Mouse (Mus musculus): ENCODE measurements around the gene Hoxa5. TPM values are rescaled to one million over a fixed set of nuclear protein-coding genes. Genes with fewer than 3 reads are reported as not detected.

The Hoxa5 gene
- polyA plus RNA-seq, 1 experiment from 2014 or later = 8.0 TPM

DNA sequence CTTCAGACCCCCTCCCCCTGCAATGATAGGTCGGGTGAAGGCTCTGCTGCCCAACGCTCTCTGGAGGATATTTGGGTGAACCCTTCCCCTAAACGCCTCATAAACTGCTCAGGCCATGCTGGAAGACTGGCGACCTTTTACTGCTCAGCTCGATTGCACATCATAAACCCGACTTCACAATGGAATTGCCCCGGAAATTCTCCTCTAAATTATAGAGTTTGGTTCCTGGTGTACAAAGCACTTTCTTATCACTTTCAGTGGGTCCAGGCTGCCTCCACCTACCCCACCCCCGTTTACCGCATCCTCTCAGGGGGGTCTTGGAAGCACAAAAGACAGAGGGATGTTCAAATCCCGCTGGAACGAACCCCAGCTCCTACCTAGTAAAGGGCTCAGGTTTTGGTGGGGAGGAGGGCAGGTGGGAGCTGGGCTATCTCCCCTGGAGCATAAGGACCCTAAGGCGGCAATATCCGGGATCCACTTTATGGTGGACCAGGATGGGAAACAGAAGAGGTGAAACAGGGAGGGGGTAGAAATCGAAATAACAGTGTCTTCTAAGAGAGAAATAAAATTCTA, 14.3 kb upstream of the Hoxa5 start:
- 8% methylated on average over 14 of the region's 14 CpGs for WGBS
- Histone ChIP-seq H3K4me3 (ENCODE audit: low read depth, low read length) (no peak overlapping the region), H3K36me3 (ENCODE audit: control insufficient read depth, insufficient read depth, low read length) (no peaks in the 10 kb centered on the region), H3K4me2 (no peak overlapping the region), H3K27me3 (replicated peaks; ENCODE audit: control insufficient read depth, insufficient read depth, low read length) (peaks cover 100% of the 10 kb centered on the region), H3K27ac (ENCODE audit: low read depth, low read length) (no peak overlapping the region), H3K4me1 (replicated peaks; ENCODE audit: control insufficient read depth, insufficient read depth, low read length) (no peaks in the 10 kb centered on the region), H3K9ac (ENCODE audit: low read depth, low read length) (no peak overlapping the region), H3K9me3 (ENCODE audit: control insufficient read depth, low read length) (no peaks in the 10 kb centered on the region)
- no peak for DNase-seq (ENCODE audit: low spot score)
- ATAC-seq (replicated peaks; ENCODE audit: low FRiP score) = no peak

DNA sequence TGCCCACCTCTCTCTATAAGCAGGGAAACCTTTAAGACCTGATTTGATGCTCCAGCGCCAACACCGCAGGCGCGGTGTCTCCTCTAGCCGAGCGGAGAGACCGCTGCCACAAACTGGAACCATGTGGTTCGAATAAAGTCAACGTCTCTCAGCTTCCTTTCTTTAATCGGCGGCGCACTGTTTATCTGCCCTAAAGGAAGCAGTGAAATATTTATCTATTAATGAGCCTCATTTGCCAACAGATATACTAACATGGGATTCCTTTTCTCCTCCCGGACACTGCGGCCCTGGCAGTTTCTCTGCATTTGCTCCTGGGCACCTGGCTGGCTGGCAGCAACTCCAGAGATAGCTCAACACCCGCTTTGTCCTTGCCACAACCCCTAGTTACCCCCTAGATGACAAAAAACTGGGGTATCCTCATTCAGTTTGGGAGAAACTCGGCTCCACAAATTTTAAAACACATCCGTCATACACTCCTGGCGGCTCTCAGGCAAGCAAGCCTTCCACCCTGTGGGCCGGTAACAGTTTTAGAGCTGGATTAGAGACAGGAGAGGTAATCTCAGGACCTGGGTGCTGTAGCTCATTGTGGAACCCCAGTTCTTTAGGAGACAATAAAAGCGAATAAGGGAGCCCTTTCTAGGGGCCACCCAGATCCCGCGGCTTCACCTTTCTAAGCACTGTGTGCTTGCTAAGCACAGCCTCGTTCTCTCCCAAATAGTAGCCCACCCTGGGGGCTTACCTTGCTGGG, 13.7 kb upstream of the Hoxa5 start:
- Histone ChIP-seq H3K9ac (ENCODE audit: low read depth, low read length) (no peak overlapping the region), H3K27ac (ENCODE audit: low read depth, low read length) (no peak overlapping the region), H3K4me2 (peak overlapping the region; percentile 62), H3K4me1 (replicated peaks; ENCODE audit: control insufficient read depth, insufficient read depth, low read length) (no peaks in the 10 kb centered on the region), H3K9me3 (ENCODE audit: control insufficient read depth, low read length) (no peaks in the 10 kb centered on the region), H3K27me3 (replicated peaks; ENCODE audit: control insufficient read depth, insufficient read depth, low read length) (peaks cover 100% of the 10 kb centered on the region), H3K36me3 (ENCODE audit: control insufficient read depth, insufficient read depth, low read length) (no peaks in the 10 kb centered on the region), H3K4me3 (ENCODE audit: low read depth, low read length) (peak overlapping the region; percentile 40; the same call in 1 of the 2 replicates)
- WGBS = 7% methylated on average over 23 of the region's 23 CpGs
- ATAC-seq (replicated peaks; ENCODE audit: low FRiP score) (no peak), DNase-seq (ENCODE audit: low spot score) (no peak)

DNA sequence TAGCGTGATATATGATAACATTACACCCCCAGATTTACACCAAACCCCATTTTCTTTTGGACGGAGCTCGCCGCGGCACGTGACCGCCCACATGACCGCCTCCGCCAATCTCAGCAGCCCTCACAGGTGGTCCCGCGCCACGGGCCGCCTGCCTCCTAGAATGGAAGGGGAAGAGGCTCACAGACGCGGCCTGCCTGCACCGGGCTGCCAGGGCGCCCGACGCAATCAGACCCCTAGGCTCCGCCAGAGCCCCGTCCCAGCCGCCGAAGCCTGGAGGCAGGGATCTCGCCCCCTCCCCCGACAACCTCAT, 13.0 kb upstream of the Hoxa5 start:
- under 1% methylated on average over 25 of the region's 25 CpGs for WGBS
- no peak overlapping the region for H3K27ac ChIP-seq (ENCODE audit: low read depth, low read length)
- ATAC-seq (replicated peaks; ENCODE audit: low FRiP score) = no peak

DNA sequence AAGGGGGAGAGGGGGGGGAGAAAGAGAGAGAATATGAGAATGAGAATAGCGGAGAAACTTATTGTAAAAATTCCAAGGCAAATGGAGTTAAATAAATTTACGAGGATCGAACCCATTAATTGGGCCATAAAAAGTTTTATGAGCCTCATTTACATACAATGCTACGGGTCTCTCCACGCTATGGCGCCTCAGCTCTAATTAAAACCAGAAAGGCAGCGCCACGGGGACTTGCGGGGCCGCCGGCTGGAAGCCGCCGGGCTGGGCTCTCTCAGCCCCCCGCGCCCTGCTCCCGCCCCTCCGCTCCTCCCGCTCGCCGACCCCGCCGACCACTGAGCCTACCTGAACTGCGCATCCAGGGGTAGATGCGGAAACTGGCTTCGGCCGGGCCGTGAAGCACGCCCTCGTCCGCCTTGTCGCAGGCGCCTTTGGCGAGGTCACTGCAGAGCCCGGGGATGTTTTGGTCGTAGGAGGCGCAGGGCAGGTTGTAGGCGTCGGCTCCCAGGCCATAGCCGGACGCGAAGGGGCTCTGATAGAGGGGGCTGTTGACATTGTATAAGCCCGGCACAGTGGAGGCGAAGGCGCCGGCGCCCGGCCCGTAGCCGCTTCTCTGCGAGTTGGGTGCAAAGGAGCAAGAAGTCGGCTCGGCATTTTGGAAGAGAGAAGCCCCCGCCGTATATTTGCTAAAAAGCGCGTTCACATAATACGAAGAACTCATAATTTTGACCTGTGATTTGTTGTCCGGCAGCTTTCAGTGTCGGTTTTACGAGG, 12.5 kb upstream of the Hoxa5 start:
- peak overlapping the region; percentile 62 for H3K4me2 ChIP-seq
- ATAC-seq (replicated peaks; ENCODE audit: low FRiP score) = no peak
- H3K9ac ChIP-seq (ENCODE audit: low read depth, low read length) = peak overlapping the region; percentile 12; the same call in 1 of the 2 replicates
- no peaks in the 10 kb centered on the region; the same call in 1 of the 2 replicates for H3K4me1 ChIP-seq (replicated peaks; ENCODE audit: control insufficient read depth, insufficient read depth, low read length)
- WGBS = 2% methylated on average over 60 of the region's 60 CpGs
- H3K27ac ChIP-seq (ENCODE audit: low read depth, low read length) = no peak overlapping the region
- peaks cover 100% of the 10 kb centered on the region for H3K27me3 ChIP-seq (replicated peaks; ENCODE audit: control insufficient read depth, insufficient read depth, low read length)
- peak overlapping the region; percentile 40 for H3K4me3 ChIP-seq (ENCODE audit: low read depth, low read length)
- DNase-seq (ENCODE audit: low spot score) = no peak
- H3K36me3 ChIP-seq (ENCODE audit: control insufficient read depth, insufficient read depth, low read length) = no peaks in the 10 kb centered on the region
- no peaks in the 10 kb centered on the region for H3K9me3 ChIP-seq (ENCODE audit: control insufficient read depth, low read length)

More for the DNA sequence above, 13.0 kb upstream of the Hoxa5 start:
- Histone ChIP-seq H3K9ac (ENCODE audit: low read depth, low read length) (no peak overlapping the region), H3K36me3 (ENCODE audit: control insufficient read depth, insufficient read depth, low read length) (no peaks in the 10 kb centered on the region), H3K4me1 (replicated peaks; ENCODE audit: control insufficient read depth, insufficient read depth, low read length) (no peaks in the 10 kb centered on the region), H3K4me3 (ENCODE audit: low read depth, low read length) (peak overlapping the region; percentile 40), H3K4me2 (peak overlapping the region; percentile 62), H3K9me3 (ENCODE audit: control insufficient read depth, low read length) (no peaks in the 10 kb centered on the region), H3K27me3 (replicated peaks; ENCODE audit: control insufficient read depth, insufficient read depth, low read length) (peaks cover 100% of the 10 kb centered on the region)
- DNase-seq (ENCODE audit: low spot score) = no peak

GRCm38 (mm10) chr6:52215771-52216535, 11.6 kb upstream of the Hoxa5 start:
- H3K27me3 ChIP-seq (replicated peaks; ENCODE audit: control insufficient read depth, insufficient read depth, low read length) = peaks cover 100% of the 10 kb centered on the region
- peak overlapping the region; percentile 23; the same call in 1 of the 2 replicates for H3K4me2 ChIP-seq
- H3K36me3 ChIP-seq (ENCODE audit: control insufficient read depth, insufficient read depth, low read length) = no peaks in the 10 kb centered on the region
- H3K4me3 ChIP-seq (ENCODE audit: low read depth, low read length) = no peak overlapping the region
- no peaks in the 10 kb centered on the region; the same call in 1 of the 2 replicates for H3K4me1 ChIP-seq (replicated peaks; ENCODE audit: control insufficient read depth, insufficient read depth, low read length)
- no peak overlapping the region for H3K9ac ChIP-seq (ENCODE audit: low read depth, low read length)
- no peak overlapping the region for H3K27ac ChIP-seq (ENCODE audit: low read depth, low read length)
- ATAC-seq (replicated peaks; ENCODE audit: low FRiP score) (no peak), DNase-seq (ENCODE audit: low spot score) (no peak)
- no peaks in the 10 kb centered on the region for H3K9me3 ChIP-seq (ENCODE audit: control insufficient read depth, low read length)
- WGBS = 4% methylated on average over 30 of the region's 30 CpGs

DNA sequence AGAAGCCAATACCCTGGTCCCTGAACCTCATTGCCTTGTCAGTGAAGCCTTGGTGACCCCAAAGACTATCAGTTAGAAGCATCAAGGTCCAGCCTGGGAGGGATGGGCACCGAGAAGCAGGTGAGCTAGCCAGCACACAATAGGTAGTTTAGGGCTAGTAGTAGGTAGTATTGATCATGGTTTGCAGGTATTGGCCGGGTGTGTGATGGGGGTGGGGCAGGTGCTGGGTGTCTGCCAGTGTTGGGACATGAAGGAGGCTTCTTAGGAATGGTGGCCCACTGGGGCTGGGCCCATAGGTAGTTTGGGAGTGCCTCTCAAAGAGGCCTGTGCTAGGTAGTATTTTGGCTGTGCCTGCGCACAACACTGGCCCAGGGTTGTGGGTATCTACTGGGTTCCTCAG, 10.7 kb upstream of the Hoxa5 start:
- H3K27me3 ChIP-seq (replicated peaks; ENCODE audit: control insufficient read depth, insufficient read depth, low read length) = peaks cover 100% of the 10 kb centered on the region
- H3K4me3 ChIP-seq (ENCODE audit: low read depth, low read length) = no peak overlapping the region
- H3K27ac ChIP-seq (ENCODE audit: low read depth, low read length) = no peak overlapping the region
- DNase-seq (ENCODE audit: low spot score) (no peak), ATAC-seq (replicated peaks; ENCODE audit: low FRiP score) (no peak)
- no peaks in the 10 kb centered on the region; the same call in 1 of the 2 replicates for H3K4me1 ChIP-seq (replicated peaks; ENCODE audit: control insufficient read depth, insufficient read depth, low read length)
- WGBS = 16% methylated on average over 3 of the region's 3 CpGs
- no peak overlapping the region for H3K9ac ChIP-seq (ENCODE audit: low read depth, low read length)
- H3K4me2 ChIP-seq = no peak overlapping the region
- H3K9me3 ChIP-seq (ENCODE audit: control insufficient read depth, low read length) = no peaks in the 10 kb centered on the region
- H3K36me3 ChIP-seq (ENCODE audit: control insufficient read depth, insufficient read depth, low read length) = no peaks in the 10 kb centered on the region

- 23% methylated on average over 5 of the region's 5 CpGs for WGBS
- ATAC-seq (replicated peaks; ENCODE audit: low FRiP score) (no peak), DNase-seq (ENCODE audit: low spot score) (no peak)
- H3K36me3 ChIP-seq (ENCODE audit: control insufficient read depth, insufficient read depth, low read length) = no peaks in the 10 kb centered on the region
- no peak overlapping the region for H3K4me2 ChIP-seq
- H3K27ac ChIP-seq (ENCODE audit: low read depth, low read length) = no peak overlapping the region
- no peaks in the 10 kb centered on the region; the same call in 1 of the 2 replicates for H3K4me1 ChIP-seq (replicated peaks; ENCODE audit: control insufficient read depth, insufficient read depth, low read length)
- H3K9me3 ChIP-seq (ENCODE audit: control insufficient read depth, low read length) = no peaks in the 10 kb centered on the region
- no peak overlapping the region for H3K9ac ChIP-seq (ENCODE audit: low read depth, low read length)
- no peak overlapping the region for H3K4me3 ChIP-seq (ENCODE audit: low read depth, low read length)
- peaks cover 100% of the 10 kb centered on the region for H3K27me3 ChIP-seq (replicated peaks; ENCODE audit: control insufficient read depth, insufficient read depth, low read length)
Measured at GRCm38 (mm10) chr6:52214271-52214670, 9.9 kb upstream of the Hoxa5 start.
